Mouse (Mus musculus) liver, adult 2 months (tissue): ENCODE results near the gene Tmx4. TPM values are rescaled to one million over a fixed set of nuclear protein-coding genes. Genes with fewer than 3 reads are reported as not detected.
"Not testable (repeated sequence)": the region's sequence is repeated elsewhere in the genome, so short reads cannot be mapped to it uniquely, and the experiment has no call there.

Experiments used
- DNase-seq: peaks from one replicate; pipeline ENCODE4 v3.0.0-alpha.2; 2011; ENCODE audit warnings: low read depth, low spot score; ENCODE audit errors: extremely low read depth
- H3K27ac ChIP-seq: fragments of 200-500 bp; replicated peaks from 2 replicates; pipeline ENCODE4 v1.5.1; 2012; ENCODE audit warnings: low read depth, mild to moderate bottlenecking, control low read depth, inconsistent platforms, low read length; ENCODE audit not compliant: insufficient read depth
- H3K27me3 ChIP-seq: fragments of 200-500 bp; 2 replicates; pipeline ENCODE4 v1.6.1; 2012; ENCODE audit warnings: mild to moderate bottlenecking, moderate library complexity, low read length, inconsistent platforms; ENCODE audit not compliant: control insufficient read depth, insufficient read depth
- H3K36me3 ChIP-seq: fragments of 200-500 bp; 2 replicates; pipeline ENCODE4 v1.6.1; 2012; ENCODE audit warnings: low read length, inconsistent platforms; ENCODE audit not compliant: control insufficient read depth, insufficient read depth
- H3K4me1 ChIP-seq: fragments of 200-500 bp; 2 replicates; pipeline ENCODE4 v1.6.1; 2011; ENCODE audit warnings: low read length; ENCODE audit not compliant: control insufficient read depth, insufficient read depth
- H3K4me3 ChIP-seq: fragments of 200-500 bp; 2 replicates; pipeline ENCODE4 v1.5.1; 2011; ENCODE audit warnings: low read depth, mild to moderate bottlenecking, control low read depth, low read length, moderate library complexity; ENCODE audit not compliant: insufficient read depth
- H3K79me2 ChIP-seq: fragments of 200-500 bp; 2 replicates; pipeline ENCODE4 v1.6.1; 2012; ENCODE audit warnings: inconsistent platforms, mild to moderate bottlenecking, low read length, moderate library complexity; ENCODE audit not compliant: control insufficient read depth, insufficient read depth
- H3K9ac ChIP-seq: fragments of 200-500 bp; 2 replicates; pipeline ENCODE4 v1.6.1; 2012; ENCODE audit warnings: low read depth, mild to moderate bottlenecking, control low read depth, inconsistent platforms, low read length
- CTCF ChIP-seq: fragments of 200-500 bp; IDR thresholded peaks from 2 replicates; pipeline ENCODE4 v1.5.1; 2011; ENCODE audit warnings: low read depth, low read length, control low read depth
- POLR2A ChIP-seq: fragments of 200-500 bp; IDR thresholded peaks from 2 replicates; pipeline ENCODE4 v1.6.1; 2011; ENCODE audit warnings: low read length, control low read depth; ENCODE audit not compliant: insufficient read depth; ENCODE audit errors: extremely low read depth
- WGBS: fragments of 180-500 bp; shearing (Covaris S2); methylation state at CpG from one replicate; pipeline ENCODE4 v1.1.7; 2018; 5-methylcytosine and 5-hydroxymethylcytosine counted together
- polyA plus RNA-seq: library from polyadenylated mRNA; depleted of rRNA; stranded (reverse); fragments of >200 nt; gene quantifications from 2 replicates; pipeline ENCODE4 v1.2.3, GENCODE M21; 2012
- total RNA-seq: library from RNA; depleted of rRNA; stranded (reverse); fragments of >200 nt; gene quantifications from 2 replicates; pipeline ENCODE4 v1.2.3, GENCODE M21; 2014

Gene Tmx4
- total and polyA plus RNA-seq, 2 experiments: 3.0 to 11.2 TPM

GRCm38 (mm10) chr2:134645752-134646151 lies 1.8 kb upstream of the Tmx4 start:
- Histone ChIP-seq H3K79me2 (peaks cover 5% of the 10 kb centered on the region; the same call in 1 of the 2 replicates), H3K36me3 (no peaks in the 10 kb centered on the region), H3K4me3 (no peak overlapping the region), H3K27me3 (no peaks in the 10 kb centered on the region), H3K9ac (no peak overlapping the region), H3K4me1 (peaks cover 5% of the 10 kb centered on the region), H3K27ac (no peak overlapping the region)
- no peak for TF ChIP-seq POLR2A
- TF ChIP-seq CTCF: no peak
- DNase-seq: no peak
- WGBS: 69% methylated on average over 3 of the region's 3 CpGs

GRCm38 (mm10) chr2:134645166-134645565 lies 1.2 kb upstream of the Tmx4 start:
- peaks cover 5% of the 10 kb centered on the region; the same call in 1 of the 2 replicates for H3K79me2 ChIP-seq
- no peak overlapping the region for H3K9ac ChIP-seq
- peaks cover 7% of the 10 kb centered on the region for H3K4me1 ChIP-seq
- H3K36me3 ChIP-seq: no peaks in the 10 kb centered on the region
- H3K27me3 ChIP-seq: no peaks in the 10 kb centered on the region
- no peak overlapping the region for H3K27ac ChIP-seq
- peak; percentile 28 for DNase-seq
- no peak overlapping the region for H3K4me3 ChIP-seq
- TF ChIP-seq CTCF (no peak), POLR2A (no peak)
- 27% methylated on average over 4 of the region's 4 CpGs for WGBS

- peaks cover 7% of the 10 kb centered on the region for H3K4me1 ChIP-seq
- TF ChIP-seq CTCF (no peak), POLR2A (no peak)
- DNase-seq: no peak
- H3K4me3 ChIP-seq: no peak overlapping the region
- WGBS: 33% methylated on average over 6 of the region's 6 CpGs
- H3K27ac ChIP-seq: no peak overlapping the region
- H3K27me3 ChIP-seq: no peaks in the 10 kb centered on the region
- peaks cover 5% of the 10 kb centered on the region; the same call in 1 of the 2 replicates for H3K79me2 ChIP-seq
- peaks cover 3% of the 10 kb centered on the region for H3K36me3 ChIP-seq
- H3K9ac ChIP-seq: no peak overlapping the region
Measured at GRCm38 (mm10) chr2:134644301-134644912, 462 bp upstream of the Tmx4 start.

GRCm38 (mm10) chr2:134642377-134642776 lies 1.6 kb downstream of the Tmx4 start:
- Histone ChIP-seq H3K27me3 (no peaks in the 10 kb centered on the region), H3K4me1 (peaks cover 7% of the 10 kb centered on the region), H3K36me3 (peaks cover 6% of the 10 kb centered on the region), H3K4me3 (no peak overlapping the region), H3K27ac (no peak overlapping the region), H3K79me2 (peaks cover 8% of the 10 kb centered on the region; the same call in 1 of the 2 replicates), H3K9ac (no peak overlapping the region)
- DNase-seq: no peak
- TF ChIP-seq POLR2A (no peak), CTCF (no peak)

GRCm38 (mm10) chr2:134641372-134641771 lies 2.6 kb downstream of the Tmx4 start:
- H3K27ac ChIP-seq: no peak overlapping the region
- TF ChIP-seq CTCF (no peak), POLR2A (no peak)
- no peak for DNase-seq
- no peak overlapping the region for H3K4me3 ChIP-seq
- peaks cover 6% of the 10 kb centered on the region for H3K36me3 ChIP-seq
- 93% methylated on average over 5 of the region's 5 CpGs for WGBS
- H3K79me2 ChIP-seq: peaks cover 8% of the 10 kb centered on the region; the same call in 1 of the 2 replicates
- H3K9ac ChIP-seq: no peak overlapping the region
- peaks cover 7% of the 10 kb centered on the region for H3K4me1 ChIP-seq
- no peaks in the 10 kb centered on the region for H3K27me3 ChIP-seq

GRCm38 (mm10) chr2:134640398-134640797 lies 3.5 kb downstream of the Tmx4 start:
- no peak for DNase-seq
- Histone ChIP-seq H3K4me1 (peaks cover 7% of the 10 kb centered on the region), H3K9ac (no peak overlapping the region), H3K27me3 (no peaks in the 10 kb centered on the region), H3K27ac (no peak overlapping the region), H3K4me3 (no peak overlapping the region), H3K36me3 (peaks cover 8% of the 10 kb centered on the region), H3K79me2 (peaks cover 8% of the 10 kb centered on the region; the same call in 1 of the 2 replicates)
- TF ChIP-seq CTCF (no peak), POLR2A (no peak)
- WGBS: 91% methylated on average over 1 of the region's 1 CpGs

GRCm38 (mm10) chr2:134628541-134628940 lies 15.4 kb downstream of the Tmx4 start:
- not testable (repeated sequence) for H3K27me3 ChIP-seq, H3K4me3 ChIP-seq, H3K79me2 ChIP-seq, H3K36me3 ChIP-seq, H3K9ac ChIP-seq, H3K4me1 ChIP-seq, H3K27ac ChIP-seq, DNase-seq
- 98% methylated on average over 2 of the region's 2 CpGs for WGBS
